Mouse (Mus musculus) hindbrain, embryonic 15.5 days (tissue): ENCODE data around the gene Nfasc. TPM values are rescaled to one million over a fixed set of nuclear protein-coding genes. Genes with fewer than 3 reads are reported as not detected.

Source experiments
- ATAC-seq: fragments of 200-750 bp; cut with Nextera tagmentation; 2 replicates; pipeline ENCODE4 v1.8.0; 2017; ENCODE audit warnings: low read depth, moderate number of reproducible peaks, moderate TSS enrichment; ENCODE audit not compliant: low FRiP score
- H3K27ac ChIP-seq: fragments of 300-500 bp; sonication (generic); replicated peaks from 2 replicates; pipeline ENCODE4 v1.5.1; 2015; ENCODE audit warnings: mild to moderate bottlenecking, inconsistent platforms
- H3K27me3 ChIP-seq: fragments of 300-500 bp; sonication (generic); 2 replicates; pipeline ENCODE4 v1.6.1; 2015; ENCODE audit warnings: control low read depth, inconsistent platforms
- H3K36me3 ChIP-seq: fragments of 300-500 bp; sonication (generic); 2 replicates; pipeline ENCODE4 v1.6.1; 2015; ENCODE audit warnings: control low read depth, inconsistent platforms
- H3K4me1 ChIP-seq: fragments of 300-500 bp; sonication (generic); replicated peaks from 2 replicates; pipeline ENCODE4 v1.6.1; 2015; ENCODE audit warnings: control low read depth, inconsistent platforms
- H3K4me2 ChIP-seq: fragments of 300-500 bp; sonication (generic); 2 replicates; pipeline ENCODE4 v1.6.1; 2015; ENCODE audit warnings: moderate library complexity, mild to moderate bottlenecking, inconsistent platforms
- H3K4me3 ChIP-seq: fragments of 300-500 bp; sonication (generic); 2 replicates; pipeline ENCODE4 v1.5.1; 2015; ENCODE audit warnings: mild to moderate bottlenecking, inconsistent platforms
- H3K9ac ChIP-seq: fragments of 300-500 bp; sonication (generic); 2 replicates; pipeline ENCODE4 v1.6.1; 2015; ENCODE audit warnings: inconsistent platforms
- H3K9me3 ChIP-seq: fragments of 300-500 bp; sonication (generic); 2 replicates; pipeline ENCODE4 v1.6.1; 2016; ENCODE audit warnings: control low read depth, inconsistent platforms
- WGBS: fragments of 180-500 bp; shearing (Covaris S2); methylation state at CpG from one replicate; pipeline ENCODE4 v1.1.7; 2015; 5-methylcytosine and 5-hydroxymethylcytosine counted together
- polyA plus RNA-seq: library from polyadenylated mRNA; unstranded; fragments of >200 nt; fragmentation: Nextera tagmentation; extraction: Ambion mirVana; gene quantifications from 2 replicates; pipeline ENCODE4 v1.2.1, GENCODE M21; 2015

The Nfasc gene
- polyA plus RNA-seq, 1 experiment from 2014 or later, result 48.4 TPM

DNA sequence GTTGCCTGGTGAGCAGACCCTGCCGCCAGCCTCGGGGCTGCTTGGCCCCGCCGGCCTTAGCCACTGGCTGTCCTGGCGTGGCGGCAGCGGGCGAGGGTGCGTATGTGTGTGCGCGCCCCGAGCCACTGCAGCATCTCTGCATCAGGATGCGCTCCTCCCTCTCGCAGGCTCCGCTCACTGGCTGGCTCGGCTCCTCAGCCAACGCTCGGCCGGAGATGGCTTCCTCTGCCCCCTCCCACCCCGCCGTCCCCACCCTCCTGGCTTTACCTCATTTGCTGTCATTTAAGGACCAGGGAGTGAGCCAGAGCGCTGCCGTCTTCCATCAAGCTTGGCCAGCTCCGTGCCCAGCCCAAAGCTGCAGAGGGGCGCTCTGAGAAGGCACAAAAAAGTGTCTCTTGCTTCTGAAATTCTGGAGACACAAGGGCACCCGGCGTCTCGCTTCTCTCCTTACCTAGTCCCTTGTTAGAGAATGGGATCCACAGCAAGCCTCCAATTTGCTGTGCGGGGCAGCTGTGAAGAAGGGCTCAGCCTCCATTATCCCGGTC, 198.8 kb downstream of the Nfasc start, which contains the start of gene Cntn2:
TSS of gene Cntn2 (minus strand) at position 495 of the 545 bp plus-strand sequence.
- WGBS, result under 1% methylated on average over 30 of the region's 30 CpGs
- no peaks in the 10 kb centered on the region for H3K36me3 ChIP-seq
- H3K27me3 ChIP-seq, result no peaks in the 10 kb centered on the region
- H3K9ac ChIP-seq, result peak within 1 kb of the TSS; percentile 61
- no peaks in the 10 kb centered on the region for H3K9me3 ChIP-seq
- H3K4me1 ChIP-seq, result peaks cover 41% of the 10 kb centered on the region
- ATAC-seq, result peak; percentile 91
- peak within 1 kb of the TSS; percentile 51 for H3K4me3 ChIP-seq
- H3K4me2 ChIP-seq, result peak within 1 kb of the TSS; percentile 77
- peak within 1 kb of the TSS; percentile 86 for H3K27ac ChIP-seq

DNA sequence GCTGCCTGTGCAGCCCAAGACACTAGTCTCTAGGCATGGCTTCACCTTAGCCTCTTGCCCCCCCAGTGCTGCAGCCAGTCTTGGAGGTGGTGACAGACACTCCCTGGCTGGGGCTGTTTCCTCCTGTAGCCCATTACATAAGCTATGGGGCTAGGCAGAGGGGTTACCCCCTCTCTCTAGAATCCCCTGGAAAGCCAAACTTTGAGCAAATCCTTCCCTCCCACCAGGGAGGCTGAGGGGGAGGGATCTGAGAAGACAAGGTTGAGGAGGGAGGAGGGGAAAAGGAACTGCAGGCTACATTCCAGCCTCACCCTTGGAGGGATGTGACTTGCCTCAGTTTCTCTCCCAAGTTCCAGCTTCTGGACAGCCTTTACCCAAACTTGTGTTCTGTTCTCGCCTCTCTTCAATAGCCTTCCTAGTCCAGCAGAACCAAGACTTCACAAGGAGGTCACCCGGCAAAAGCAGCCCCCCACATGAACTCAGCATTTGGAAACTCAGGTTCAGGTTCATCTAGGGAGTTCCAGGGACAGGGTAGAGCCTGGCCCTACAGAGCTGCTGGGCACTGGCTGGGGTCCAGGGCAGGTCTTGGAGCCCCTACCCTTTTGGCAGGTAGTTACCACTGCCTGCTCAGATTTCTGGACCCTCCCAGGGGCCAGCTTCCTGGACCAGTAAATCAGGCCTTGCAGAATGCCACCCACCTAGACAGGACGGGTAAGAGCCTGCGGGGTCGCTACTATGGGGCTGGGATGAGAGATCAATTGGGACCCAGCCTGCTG, 199.6 kb downstream of the Nfasc start:
- H3K27ac ChIP-seq, result peak overlapping the region; percentile 86
- peak; percentile 16 for ATAC-seq
- no peaks in the 10 kb centered on the region for H3K36me3 ChIP-seq
- H3K4me3 ChIP-seq, result peak overlapping the region; percentile 51
- peak overlapping the region; percentile 61 for H3K9ac ChIP-seq
- peak overlapping the region; percentile 77 for H3K4me2 ChIP-seq
- H3K4me1 ChIP-seq, result peaks cover 41% of the 10 kb centered on the region
- H3K27me3 ChIP-seq, result no peaks in the 10 kb centered on the region
- no peaks in the 10 kb centered on the region for H3K9me3 ChIP-seq
- WGBS, result 11% methylated on average over 5 of the region's 5 CpGs

DNA sequence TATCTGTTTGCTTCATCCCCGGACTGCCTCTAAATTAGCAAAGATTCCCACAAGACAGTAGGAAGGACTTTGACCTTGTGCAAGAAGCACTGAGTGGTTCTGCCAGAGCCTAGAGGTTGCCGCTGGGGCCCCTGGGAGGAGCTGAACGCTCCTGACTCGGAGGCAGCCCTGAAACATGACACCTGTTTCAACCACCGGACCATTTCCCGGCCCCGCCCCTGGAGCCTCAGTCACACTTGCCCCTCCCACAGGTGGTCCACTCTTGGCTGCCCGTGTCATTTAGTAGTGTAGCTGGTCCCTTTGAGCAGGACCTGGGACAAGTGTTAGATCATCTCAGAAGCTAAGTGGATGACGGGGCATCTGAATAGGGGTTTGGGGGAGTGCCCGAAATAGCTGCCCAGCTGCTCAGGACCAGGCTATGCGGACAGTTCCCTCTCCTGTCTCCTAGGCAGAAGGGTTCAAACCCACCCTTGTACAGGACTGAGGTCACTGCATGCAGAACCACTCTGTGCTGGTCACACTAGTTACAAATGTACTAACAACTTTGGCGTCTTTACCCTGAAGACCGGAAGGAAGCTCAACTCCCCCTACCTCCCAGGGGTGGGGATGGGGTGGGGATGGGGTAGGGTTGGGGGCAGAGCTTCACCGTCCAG, 200.3 kb downstream of the Nfasc start:
- no peak for ATAC-seq
- WGBS, result 7% methylated on average over 14 of the region's 14 CpGs
- H3K4me1 ChIP-seq, result peaks cover 41% of the 10 kb centered on the region
- H3K27me3 ChIP-seq, result no peaks in the 10 kb centered on the region
- H3K36me3 ChIP-seq, result no peaks in the 10 kb centered on the region
- H3K27ac ChIP-seq, result no peak overlapping the region
- peak overlapping the region; percentile 61; the same call in 1 of the 2 replicates for H3K9ac ChIP-seq
- peak overlapping the region; percentile 51 for H3K4me3 ChIP-seq
- peak overlapping the region; percentile 77 for H3K4me2 ChIP-seq
- H3K9me3 ChIP-seq, result no peaks in the 10 kb centered on the region

DNA sequence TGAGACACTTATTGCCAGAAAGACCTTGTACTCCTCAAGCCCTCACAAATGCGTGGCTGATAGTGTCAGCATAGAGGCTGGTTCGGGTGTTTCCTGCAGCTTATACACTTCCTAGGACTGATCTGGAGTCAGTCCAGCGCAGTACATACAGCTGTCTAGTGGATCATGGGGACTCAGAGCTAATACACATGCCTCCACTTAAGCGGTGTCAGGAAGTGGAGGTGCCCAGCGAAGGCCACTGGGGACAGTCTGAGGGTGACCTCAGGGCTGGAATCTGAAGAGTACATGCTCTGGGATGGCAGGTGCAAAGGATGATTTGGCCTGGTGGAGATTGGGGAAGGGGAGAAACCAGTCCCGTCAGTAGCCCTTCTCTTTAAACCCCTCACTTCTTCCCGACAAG, 200.9 kb downstream of the Nfasc start:
- 51% methylated on average over 7 of the region's 7 CpGs for WGBS
- Histone ChIP-seq H3K27ac (no peak overlapping the region), H3K4me1 (peaks cover 41% of the 10 kb centered on the region), H3K9ac (no peak overlapping the region), H3K4me2 (peak overlapping the region; percentile 77), H3K27me3 (no peaks in the 10 kb centered on the region), H3K4me3 (peak overlapping the region; percentile 51), H3K36me3 (no peaks in the 10 kb centered on the region), H3K9me3 (no peaks in the 10 kb centered on the region)
- no peak for ATAC-seq

DNA sequence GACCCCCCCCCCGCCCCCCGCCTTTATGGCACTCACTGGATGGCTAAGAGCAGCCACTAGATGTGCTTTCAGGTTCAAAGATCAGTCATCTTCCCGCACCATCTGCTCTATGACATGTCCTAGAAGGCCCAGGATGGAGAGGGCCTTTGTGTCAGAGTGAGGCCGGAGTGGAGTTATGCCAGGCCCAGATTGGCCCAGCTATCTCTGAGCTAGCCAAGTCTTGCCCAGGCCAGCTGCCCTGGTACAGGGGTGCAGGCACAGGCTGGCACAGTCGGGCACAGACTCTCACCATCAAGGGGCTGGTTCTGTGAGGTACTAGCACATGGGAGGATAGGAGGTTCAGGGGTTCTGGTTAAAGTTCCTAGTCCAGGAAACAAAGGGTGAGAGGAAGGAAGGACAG, 203.9 kb downstream of the Nfasc start:
- H3K4me2 ChIP-seq, result no peak overlapping the region
- no peaks in the 10 kb centered on the region for H3K9me3 ChIP-seq
- H3K27me3 ChIP-seq, result no peaks in the 10 kb centered on the region
- H3K4me3 ChIP-seq, result no peak overlapping the region
- no peak overlapping the region for H3K9ac ChIP-seq
- no peaks in the 10 kb centered on the region for H3K36me3 ChIP-seq
- ATAC-seq, result no peak
- peaks cover 47% of the 10 kb centered on the region for H3K4me1 ChIP-seq
- H3K27ac ChIP-seq, result no peak overlapping the region
- WGBS, result 81% methylated on average over 5 of the region's 5 CpGs

DNA sequence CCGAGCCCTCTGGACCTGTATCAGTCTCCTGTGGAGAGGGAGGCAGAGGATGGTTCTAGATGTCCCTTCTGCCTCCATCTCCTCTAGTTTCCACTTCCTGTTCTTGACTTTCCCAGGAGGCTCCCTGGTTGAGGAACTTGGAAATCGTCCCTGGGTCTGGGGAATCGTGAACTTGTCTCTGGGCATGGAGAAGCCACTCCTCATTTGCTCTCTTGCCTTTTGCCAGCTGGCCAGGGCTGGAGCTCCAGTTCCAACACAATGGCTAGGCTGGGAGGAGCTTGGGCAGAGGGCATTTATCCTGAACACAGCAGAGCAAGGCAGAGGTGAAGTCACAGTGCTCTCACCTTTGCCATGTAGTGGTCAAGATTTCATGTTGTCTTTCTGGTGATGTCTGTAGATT, 205.2 kb downstream of the Nfasc start:
- WGBS, result 72% methylated on average over 3 of the region's 3 CpGs
- Histone ChIP-seq H3K4me2 (no peak overlapping the region), H3K36me3 (no peaks in the 10 kb centered on the region), H3K9ac (no peak overlapping the region), H3K9me3 (no peaks in the 10 kb centered on the region), H3K4me3 (no peak overlapping the region), H3K27ac (no peak overlapping the region), H3K4me1 (peaks cover 34% of the 10 kb centered on the region), H3K27me3 (no peaks in the 10 kb centered on the region)
- no peak for ATAC-seq

DNA sequence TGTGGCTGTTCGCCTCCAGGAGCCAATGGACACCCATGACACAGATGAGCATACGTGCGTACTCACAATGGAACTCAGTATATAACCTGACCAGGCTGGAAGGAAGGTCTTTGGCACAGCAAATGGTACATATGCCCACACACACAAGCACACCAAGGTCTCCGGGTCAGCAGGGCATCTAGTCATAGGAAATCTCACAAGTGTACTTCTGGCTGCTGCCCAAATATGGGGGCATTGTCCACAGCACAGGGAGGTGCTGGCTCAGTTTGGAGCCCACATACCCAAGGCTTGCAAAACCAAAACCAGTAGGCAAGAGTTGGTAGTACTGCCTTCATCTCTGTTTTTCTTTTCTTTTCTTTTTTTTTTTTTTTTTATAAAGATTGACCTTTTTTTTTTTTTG, 206.1 kb downstream of the Nfasc start:
- H3K27ac ChIP-seq, result no peak overlapping the region
- H3K4me2 ChIP-seq, result no peak overlapping the region
- H3K9ac ChIP-seq, result no peak overlapping the region
- no peaks in the 10 kb centered on the region for H3K27me3 ChIP-seq
- no peak overlapping the region for H3K4me3 ChIP-seq
- H3K36me3 ChIP-seq, result no peaks in the 10 kb centered on the region
- ATAC-seq, result no peak
- 89% methylated on average over 4 of the region's 4 CpGs for WGBS
- H3K9me3 ChIP-seq, result no peaks in the 10 kb centered on the region
- H3K4me1 ChIP-seq, result peaks cover 33% of the 10 kb centered on the region

DNA sequence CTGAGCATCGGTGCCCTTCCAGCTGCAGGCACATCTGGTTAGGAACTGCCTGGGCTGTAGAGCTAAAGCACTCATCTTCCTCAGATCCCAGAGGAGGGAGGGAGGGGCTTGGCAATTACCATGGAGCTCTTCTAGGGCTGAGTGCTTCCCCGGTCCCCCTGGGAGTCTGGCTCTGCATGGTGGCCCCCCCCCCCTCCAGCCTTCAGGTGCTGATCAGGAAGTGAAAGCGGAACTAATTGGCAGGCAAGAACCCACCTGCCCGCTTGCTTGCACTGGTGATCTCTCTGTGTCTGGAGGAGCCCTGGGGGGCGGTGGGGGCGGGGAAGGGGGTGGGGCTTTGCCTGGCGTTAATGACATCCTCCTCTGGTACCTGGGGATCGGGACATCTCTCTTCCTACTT, 207.8 kb downstream of the Nfasc start:
- ATAC-seq, result no peak; the same call in 1 of the 2 replicates

DNA sequence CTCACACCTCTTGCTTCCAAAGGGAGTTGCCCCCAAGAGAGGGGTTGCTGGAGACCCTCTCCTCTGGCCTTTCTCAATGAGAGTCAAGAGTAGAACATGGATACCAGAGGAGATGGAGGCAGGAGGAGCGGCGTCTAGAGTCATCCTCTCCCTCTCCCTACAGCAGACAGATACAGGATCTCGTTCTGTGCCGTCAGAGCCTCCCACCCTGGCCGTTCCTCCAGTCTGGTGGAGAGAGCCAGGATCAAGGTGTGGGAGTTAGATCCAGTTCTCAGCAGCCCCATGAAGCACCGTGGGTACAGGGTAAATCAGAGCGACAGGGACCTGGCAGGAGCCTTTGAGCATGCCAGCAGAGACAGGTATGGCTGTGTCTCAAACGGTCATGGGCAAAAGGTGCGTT, 209.1 kb downstream of the Nfasc start:
- ATAC-seq, result no peak
- no peak overlapping the region for H3K27ac ChIP-seq
- H3K9ac ChIP-seq, result no peak overlapping the region
- H3K4me1 ChIP-seq, result peaks cover 28% of the 10 kb centered on the region
- 70% methylated on average over 9 of the region's 9 CpGs for WGBS
- H3K4me3 ChIP-seq, result no peak overlapping the region
- no peak overlapping the region for H3K4me2 ChIP-seq
- no peaks in the 10 kb centered on the region for H3K9me3 ChIP-seq
- H3K27me3 ChIP-seq, result no peaks in the 10 kb centered on the region
- no peaks in the 10 kb centered on the region; the same call in 1 of the 2 replicates for H3K36me3 ChIP-seq

More for the DNA sequence above, 207.8 kb downstream of the Nfasc start:
- Histone ChIP-seq H3K4me3 (no peak overlapping the region), H3K4me1 (peaks cover 28% of the 10 kb centered on the region), H3K9me3 (no peaks in the 10 kb centered on the region), H3K4me2 (no peak overlapping the region), H3K9ac (no peak overlapping the region), H3K36me3 (no peaks in the 10 kb centered on the region; the same call in 1 of the 2 replicates), H3K27me3 (no peaks in the 10 kb centered on the region), H3K27ac (no peak overlapping the region)
- WGBS, result 7% methylated on average over 8 of the region's 8 CpGs

DNA sequence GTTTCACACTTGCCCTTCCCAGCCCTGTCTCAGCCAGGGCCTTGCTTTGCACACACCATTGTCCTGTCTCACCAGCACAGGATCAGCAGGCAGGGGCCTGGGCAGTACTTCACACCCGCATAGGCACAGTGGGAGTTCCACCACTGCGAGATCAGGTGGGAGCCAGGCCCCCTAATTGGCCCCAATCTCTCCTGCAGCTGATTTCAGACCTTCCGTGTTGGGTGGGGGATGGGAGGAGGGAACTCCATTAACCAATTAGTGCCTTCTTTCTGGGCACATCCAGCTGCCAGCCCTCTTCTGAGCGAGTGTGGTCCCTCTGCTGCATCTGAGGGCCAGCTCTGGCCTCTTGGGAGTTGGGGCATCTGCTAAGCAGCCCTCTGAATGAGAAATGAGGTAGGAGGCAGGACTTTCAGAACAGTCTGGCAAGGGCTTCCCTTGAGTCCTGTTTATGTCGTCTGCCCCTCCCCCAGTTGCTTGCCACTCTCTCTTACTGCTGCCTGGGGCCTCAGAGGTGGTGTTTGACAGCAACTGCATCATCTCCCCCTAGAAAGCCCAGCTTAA, 210.9 kb downstream of the Nfasc start:
- no peak overlapping the region for H3K9ac ChIP-seq
- H3K4me2 ChIP-seq, result no peak overlapping the region

DNA sequence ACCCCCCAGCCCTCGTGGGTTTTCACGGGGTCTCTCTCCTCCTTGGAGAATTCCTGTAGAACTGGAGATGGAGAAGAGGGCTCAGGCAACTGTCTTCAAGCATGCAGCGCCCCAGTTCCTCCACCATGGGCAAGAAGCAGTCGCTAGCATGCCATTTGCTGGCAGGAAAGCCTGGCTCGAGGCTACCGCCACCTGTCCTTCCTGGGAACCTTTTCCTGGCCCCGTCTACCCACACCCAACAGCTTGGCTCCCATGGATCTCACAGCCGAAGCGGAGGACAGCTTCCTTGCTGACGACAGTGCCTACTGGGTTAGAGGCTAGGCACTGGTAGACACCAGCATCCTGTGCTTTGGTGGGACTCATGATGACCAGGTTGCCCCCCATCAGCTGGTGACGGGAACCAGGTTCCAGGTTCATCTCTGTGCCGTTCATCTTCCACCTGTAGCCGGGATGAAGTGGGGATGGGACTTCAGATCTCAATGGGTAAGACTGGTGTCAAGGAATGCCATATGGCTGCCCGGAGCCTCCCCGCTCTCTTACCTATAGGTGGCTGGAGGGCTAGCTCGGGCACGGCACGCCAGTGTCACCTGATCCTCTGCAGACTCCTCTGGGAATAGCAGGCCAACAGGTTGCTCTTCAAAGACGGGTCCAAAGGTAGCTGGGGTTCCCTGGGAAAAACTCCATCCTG, 212.8 kb downstream of the Nfasc start:
- no peak for ATAC-seq
- H3K4me3 ChIP-seq, result no peak overlapping the region
- no peak overlapping the region for H3K4me2 ChIP-seq
- H3K27ac ChIP-seq, result no peak overlapping the region
- H3K9me3 ChIP-seq, result no peaks in the 10 kb centered on the region
- WGBS, result 89% methylated on average over 19 of the region's 19 CpGs
- H3K9ac ChIP-seq, result no peak overlapping the region
- no peaks in the 10 kb centered on the region for H3K27me3 ChIP-seq
- H3K36me3 ChIP-seq, result no peaks in the 10 kb centered on the region; the same call in 1 of the 2 replicates
- peaks cover 37% of the 10 kb centered on the region for H3K4me1 ChIP-seq

More for the DNA sequence above, 210.9 kb downstream of the Nfasc start:
- Histone ChIP-seq H3K4me1 (peaks cover 41% of the 10 kb centered on the region), H3K27ac (peak overlapping the region; percentile 12; the same call in 1 of the 2 replicates), H3K27me3 (no peaks in the 10 kb centered on the region), H3K36me3 (no peaks in the 10 kb centered on the region; the same call in 1 of the 2 replicates), H3K4me3 (no peak overlapping the region), H3K9me3 (no peaks in the 10 kb centered on the region)
- WGBS, result 3% methylated on average over 5 of the region's 5 CpGs
- peak; percentile 43; the same call in 1 of the 2 replicates for ATAC-seq
